Mouse (Mus musculus) spleen, adult 2 months (tissue): ENCODE data around the gene Gm49450. TPM values are rescaled to one million over a fixed set of nuclear protein-coding genes. Genes with fewer than 3 reads are reported as not detected.

ENCODE experiments used
- DNase-seq, 2 experiments: peaks; one replicate each; pipeline versions ENCODE4 v3.0.0 to v3.0.0-alpha.2; 2012 to 2021; ENCODE audit warnings: low spot score in 2 of 2, low read depth in 1 of 2
- H3K27ac ChIP-seq: fragments of 200-500 bp; 2 replicates; pipeline ENCODE4 v1.5.1; 2012; ENCODE audit warnings: low read length, inconsistent platforms; ENCODE audit not compliant: insufficient read depth
- H3K27me3 ChIP-seq: fragments of 200-500 bp; 2 replicates; pipeline ENCODE4 v1.6.1; 2012; ENCODE audit warnings: mild to moderate bottlenecking, moderate library complexity, low read length, inconsistent platforms; ENCODE audit not compliant: control insufficient read depth, insufficient read depth
- H3K36me3 ChIP-seq: fragments of 200-500 bp; 2 replicates; pipeline ENCODE4 v1.6.1; 2012; ENCODE audit warnings: mild to moderate bottlenecking, low read length, inconsistent platforms; ENCODE audit not compliant: control insufficient read depth, insufficient read depth
- H3K4me1 ChIP-seq: fragments of 200-500 bp; 2 replicates; pipeline ENCODE4 v1.6.1; 2011; ENCODE audit warnings: inconsistent platforms; ENCODE audit not compliant: control insufficient read depth, insufficient read depth, insufficient read length
- H3K4me3 ChIP-seq: fragments of 200-500 bp; 2 replicates; pipeline ENCODE4 v1.5.1; 2011; ENCODE audit warnings: mild to moderate bottlenecking, inconsistent platforms; ENCODE audit not compliant: insufficient read depth, insufficient read length; ENCODE audit errors: extremely low read depth
- CTCF ChIP-seq: fragments of 200-500 bp; IDR thresholded peaks from 2 replicates; pipeline ENCODE4 v1.5.1; 2011; ENCODE audit warnings: mild to moderate bottlenecking, inconsistent platforms; ENCODE audit not compliant: insufficient read depth, insufficient read length, insufficient replicate concordance; ENCODE audit errors: extremely low read depth
- POLR2A ChIP-seq: fragments of 200-500 bp; IDR thresholded peaks from 2 replicates; pipeline ENCODE4 v1.6.1; 2011; ENCODE audit warnings: low read depth, low read length, inconsistent platforms
- WGBS: fragments of 180-500 bp; shearing (Covaris S2); methylation state at CpG from one replicate; pipeline ENCODE4 v1.1.7; 2018; 5-methylcytosine and 5-hydroxymethylcytosine counted together
- polyA plus RNA-seq: library from polyadenylated mRNA; depleted of rRNA; stranded (reverse); fragments of >200 nt; gene quantifications from 2 replicates; pipeline ENCODE4 v1.2.3, GENCODE M21; 2012

Gm49450 gene
- polyA plus RNA-seq, 1 experiment, result 16.3 TPM

DNA sequence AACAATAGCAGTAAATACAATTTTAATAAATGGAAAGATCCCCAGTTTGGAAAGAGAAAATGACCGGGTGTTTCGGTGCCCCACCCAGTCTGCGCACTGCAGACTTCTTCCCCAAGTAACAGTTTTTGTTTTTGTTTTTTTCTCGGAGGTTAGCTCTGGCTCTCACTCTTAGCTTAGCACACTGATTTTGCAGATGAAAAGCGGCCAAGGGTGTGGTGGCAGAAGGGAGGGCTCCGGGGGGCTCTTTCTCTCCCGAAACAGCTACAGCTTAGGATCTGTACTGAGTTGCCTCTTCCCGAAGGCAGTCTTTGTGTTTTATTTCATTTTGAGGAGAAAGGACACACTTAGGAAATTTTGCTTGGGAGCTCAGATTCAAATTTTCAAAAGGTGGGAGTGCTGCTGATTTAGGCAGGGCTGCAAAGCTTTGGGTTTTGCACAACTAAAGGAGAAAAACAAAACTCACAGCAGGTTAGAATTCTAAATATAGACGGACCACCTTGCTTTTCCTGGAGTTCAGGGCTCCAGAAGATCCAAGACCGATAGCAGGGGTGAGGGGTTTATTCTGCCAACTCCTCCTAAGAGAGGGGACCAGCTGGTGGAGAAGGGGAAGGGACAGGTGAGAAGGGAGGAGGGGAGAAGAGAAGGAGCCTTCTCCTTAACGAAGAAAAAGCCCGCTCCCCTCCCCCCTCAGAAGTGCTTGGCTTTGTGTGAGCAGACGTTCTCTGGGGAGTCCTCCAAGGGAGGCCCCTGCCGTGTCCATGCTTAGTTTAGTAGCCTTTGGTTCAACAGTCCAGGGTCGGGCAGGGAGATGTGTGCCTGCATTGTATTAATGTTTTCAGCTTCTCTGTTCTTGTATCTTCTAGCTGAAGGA lies 37.6 kb upstream of the Gm49450 start:
- peaks cover 3% of the 10 kb centered on the region; the same call in 1 of the 2 replicates for H3K4me1 ChIP-seq
- DNase-seq, result no peak
- no peaks in the 10 kb centered on the region for H3K36me3 ChIP-seq
- no peak overlapping the region for H3K27ac ChIP-seq
- H3K4me3 ChIP-seq, result no peak overlapping the region
- 85% methylated on average over 15 of the region's 15 CpGs for WGBS
- TF ChIP-seq CTCF (no peak), POLR2A (no peak)
- H3K27me3 ChIP-seq, result no peaks in the 10 kb centered on the region

GRCm38 (mm10) chr15:98989701-98990430 lies 36.5 kb upstream of the Gm49450 start:
- 60% methylated on average over 11 of the region's 12 CpGs for WGBS
- Histone ChIP-seq H3K27me3 (no peaks in the 10 kb centered on the region), H3K4me3 (no peak overlapping the region), H3K4me1 (peaks cover 3% of the 10 kb centered on the region; the same call in 1 of the 2 replicates), H3K36me3 (no peaks in the 10 kb centered on the region), H3K27ac (no peak overlapping the region)
- no peak for TF ChIP-seq POLR2A
- TF ChIP-seq CTCF, result no peak
- no peak for DNase-seq

DNA sequence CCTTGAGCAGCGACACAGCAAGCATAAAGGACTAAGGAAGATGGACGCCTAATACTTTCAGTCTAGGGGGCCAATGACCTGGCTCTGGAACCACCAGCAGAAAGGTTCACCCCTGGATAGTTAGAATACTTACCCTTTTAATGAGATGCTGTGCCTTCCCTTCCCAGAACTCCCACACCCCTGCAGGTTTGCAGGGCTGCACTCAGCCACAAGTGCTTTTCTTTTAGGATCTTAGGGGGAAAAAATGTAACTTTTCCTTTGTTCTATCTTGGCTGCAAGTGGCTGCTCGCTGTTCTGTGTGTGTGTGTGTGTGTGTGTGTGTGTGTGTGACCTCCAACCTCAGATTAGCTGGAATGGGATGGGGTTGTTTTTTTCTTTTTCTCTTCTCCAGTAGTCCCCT lies 35.4 kb upstream of the Gm49450 start:
- no peaks in the 10 kb centered on the region for H3K36me3 ChIP-seq
- no peak for TF ChIP-seq POLR2A
- TF ChIP-seq CTCF, result no peak
- 80% methylated on average over 3 of the region's 3 CpGs for WGBS
- H3K4me3 ChIP-seq, result no peak overlapping the region
- no peak for DNase-seq
- no peak overlapping the region for H3K27ac ChIP-seq
- H3K4me1 ChIP-seq, result peaks cover 7% of the 10 kb centered on the region
- no peaks in the 10 kb centered on the region for H3K27me3 ChIP-seq

- Histone ChIP-seq H3K4me3 (no peak overlapping the region), H3K27ac (0 out of 2 replicates have a peak overlapping the region, but pooled peaks have one; percentile 6), H3K36me3 (no peaks in the 10 kb centered on the region), H3K27me3 (no peaks in the 10 kb centered on the region), H3K4me1 (peaks cover 4% of the 10 kb centered on the region)
- no peak for DNase-seq
- TF ChIP-seq POLR2A (no peak), CTCF (no peak)
- 82% methylated on average over 8 of the region's 8 CpGs for WGBS
Observed at GRCm38 (mm10) chr15:98987661-98988181, 34.4 kb upstream of the Gm49450 start.

GRCm38 (mm10) chr15:98987077-98987630 lies 33.8 kb upstream of the Gm49450 start:
- TF ChIP-seq POLR2A, result no peak
- TF ChIP-seq CTCF, result no peak
- peaks cover 4% of the 10 kb centered on the region for H3K4me1 ChIP-seq
- H3K27me3 ChIP-seq, result no peaks in the 10 kb centered on the region
- no peak for DNase-seq
- 91% methylated on average over 7 of the region's 7 CpGs for WGBS
- no peaks in the 10 kb centered on the region for H3K36me3 ChIP-seq
- no peak overlapping the region for H3K4me3 ChIP-seq
- H3K27ac ChIP-seq, result peak overlapping the region; percentile 48; the same call in 1 of the 2 replicates

- peak overlapping the region; percentile 99 for H3K27ac ChIP-seq
- peaks cover 4% of the 10 kb centered on the region for H3K4me1 ChIP-seq
- H3K4me3 ChIP-seq, result peak overlapping the region; percentile 78
- 58% methylated on average over 12 of the region's 12 CpGs for WGBS
- TF ChIP-seq CTCF (no peak), POLR2A (no peak)
- H3K36me3 ChIP-seq, result no peaks in the 10 kb centered on the region
- no peaks in the 10 kb centered on the region for H3K27me3 ChIP-seq
- DNase-seq, result no peak
Observed at GRCm38 (mm10) chr15:98985982-98986715, 32.8 kb upstream of the Gm49450 start.
